Mouse (Mus musculus) frontal cortex, postnatal 36 days (tissue): ENCODE data around the gene Ephb2.

Experiments
- DNase-seq, 2 experiments: peaks; one replicate each; pipeline ENCODE4 v3.0.0; 2022; ENCODE audit warnings: low spot score in 2 of 2

Ephb2 gene

DNA sequence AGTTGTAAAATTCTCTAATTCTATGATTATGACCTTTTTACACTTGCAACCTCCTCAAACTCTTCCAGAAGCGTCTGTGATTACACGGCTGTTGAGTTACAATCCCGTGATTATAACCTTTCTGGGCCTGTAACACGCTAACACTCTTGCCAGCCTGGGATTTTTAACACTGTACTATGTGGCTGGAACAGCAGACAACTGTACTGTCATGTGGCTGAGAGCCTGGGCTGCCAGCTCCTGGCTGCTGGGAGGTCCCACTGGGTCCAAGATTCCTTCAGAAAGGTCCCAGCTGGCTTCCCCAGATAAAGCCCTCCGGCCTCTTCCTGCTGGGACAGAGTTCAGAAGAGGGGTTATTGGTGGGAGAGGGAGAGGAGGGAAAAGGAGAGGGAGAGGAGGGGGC is 104.0 kb downstream of the Ephb2 start:
- no peak for DNase-seq

DNA sequence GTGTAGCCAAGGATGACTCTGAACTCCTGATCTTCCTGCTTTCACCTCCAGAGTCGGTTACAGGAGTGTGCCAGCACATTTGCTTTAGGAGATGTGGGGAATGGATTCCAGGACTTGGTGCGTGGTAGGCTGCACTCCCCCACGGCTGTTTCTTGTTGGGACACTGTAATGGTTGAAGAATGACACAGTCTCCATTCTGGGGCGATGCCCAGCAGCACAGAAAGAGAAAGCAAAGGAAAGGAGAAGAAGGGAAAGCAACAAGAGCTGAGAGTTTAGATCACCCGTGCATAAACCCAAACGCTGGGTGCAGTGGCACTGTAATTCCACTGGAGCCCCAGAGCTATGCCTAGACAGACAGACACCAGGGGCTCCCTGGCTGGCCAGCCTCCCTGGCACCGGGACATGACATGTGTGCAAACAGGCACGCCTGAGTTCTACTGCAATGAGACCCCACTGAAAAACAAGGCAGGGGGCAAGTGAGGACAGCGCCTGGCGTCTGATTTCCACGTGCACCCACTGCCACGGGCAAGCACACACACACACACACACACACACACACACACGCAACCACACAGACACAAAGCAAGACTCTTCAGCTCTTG is 104.7 kb downstream of the Ephb2 start:
- no peak for DNase-seq

DNA sequence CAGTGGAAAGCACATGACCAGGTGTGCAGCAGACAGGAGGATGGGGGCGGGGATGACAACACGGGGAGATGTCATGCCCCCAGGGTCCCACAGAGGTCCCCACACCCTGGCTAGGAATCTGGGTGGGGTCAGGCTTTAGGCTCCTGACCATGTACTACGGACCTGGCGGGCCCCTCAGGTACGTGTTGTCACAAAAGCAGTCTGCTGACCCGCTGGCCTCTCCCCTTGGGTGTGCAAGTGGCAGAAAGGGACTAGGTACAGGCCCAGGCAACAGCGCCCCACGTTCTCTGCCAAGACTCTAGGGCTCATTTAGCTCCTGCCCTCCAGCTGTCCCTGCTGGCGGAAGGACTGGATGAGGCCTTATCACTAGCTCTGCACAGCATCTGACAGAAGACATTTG is 105.3 kb downstream of the Ephb2 start:
- DNase-seq = no peak

DNA sequence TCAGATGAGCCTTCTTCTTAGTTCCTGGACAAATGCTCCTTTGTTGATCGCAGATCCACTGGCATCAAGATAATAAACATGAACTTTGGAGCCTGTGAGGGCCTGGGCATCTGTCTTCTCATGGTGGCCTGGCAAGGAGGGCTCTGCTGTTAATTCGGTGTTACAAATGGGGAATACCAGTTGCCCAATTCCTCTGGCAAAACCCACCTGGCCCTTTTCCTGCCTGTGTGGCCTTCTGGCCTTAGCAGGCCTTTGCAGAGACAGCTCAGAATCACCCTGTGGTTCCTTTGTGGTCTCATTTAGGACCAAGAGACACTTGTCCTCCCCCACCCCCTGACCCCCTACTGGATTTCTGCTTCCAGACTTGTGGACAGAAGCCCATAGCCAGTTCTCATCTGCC is 106.2 kb downstream of the Ephb2 start:
- DNase-seq = no peak

DNA sequence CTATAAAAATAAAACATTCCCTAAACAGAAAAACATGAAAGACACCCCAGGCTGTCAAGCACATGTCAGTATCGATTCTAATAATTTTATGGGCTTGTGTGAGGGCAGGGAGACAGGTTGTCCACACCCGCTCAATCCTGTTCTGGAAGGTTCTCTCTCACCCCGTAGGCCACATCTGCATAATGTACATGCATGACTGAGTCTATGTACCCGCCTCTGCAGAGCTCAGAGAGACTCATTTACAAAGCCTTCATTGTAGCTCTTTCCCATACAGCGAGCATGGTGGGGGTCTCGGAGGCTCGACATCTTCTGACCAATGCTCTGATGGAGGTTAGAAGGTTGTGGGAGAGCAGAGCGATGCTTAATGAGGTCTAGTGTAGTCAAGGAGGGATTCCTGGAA is 108.8 kb downstream of the Ephb2 start:
- DNase-seq = no peak

DNA sequence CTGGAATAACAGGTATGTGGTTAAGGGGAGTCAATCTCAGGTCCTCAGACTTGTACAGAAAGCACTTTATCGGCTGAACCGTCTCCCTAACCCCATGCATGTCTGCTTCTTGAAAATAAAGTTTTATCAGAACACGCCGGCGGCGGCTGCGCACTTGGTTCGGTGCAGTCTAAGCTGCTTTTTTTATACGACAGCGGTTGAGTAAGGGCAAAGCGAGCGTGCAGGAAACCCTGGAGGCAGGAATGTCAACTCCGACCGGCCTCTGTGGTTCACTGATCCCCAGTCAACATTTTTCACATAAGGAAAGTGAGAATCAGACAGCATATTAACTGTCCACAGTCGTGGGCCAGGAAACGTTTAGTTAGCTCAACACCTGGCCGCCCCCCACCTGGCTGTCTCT is 111.1 kb downstream of the Ephb2 start:
- no peak for DNase-seq

DNA sequence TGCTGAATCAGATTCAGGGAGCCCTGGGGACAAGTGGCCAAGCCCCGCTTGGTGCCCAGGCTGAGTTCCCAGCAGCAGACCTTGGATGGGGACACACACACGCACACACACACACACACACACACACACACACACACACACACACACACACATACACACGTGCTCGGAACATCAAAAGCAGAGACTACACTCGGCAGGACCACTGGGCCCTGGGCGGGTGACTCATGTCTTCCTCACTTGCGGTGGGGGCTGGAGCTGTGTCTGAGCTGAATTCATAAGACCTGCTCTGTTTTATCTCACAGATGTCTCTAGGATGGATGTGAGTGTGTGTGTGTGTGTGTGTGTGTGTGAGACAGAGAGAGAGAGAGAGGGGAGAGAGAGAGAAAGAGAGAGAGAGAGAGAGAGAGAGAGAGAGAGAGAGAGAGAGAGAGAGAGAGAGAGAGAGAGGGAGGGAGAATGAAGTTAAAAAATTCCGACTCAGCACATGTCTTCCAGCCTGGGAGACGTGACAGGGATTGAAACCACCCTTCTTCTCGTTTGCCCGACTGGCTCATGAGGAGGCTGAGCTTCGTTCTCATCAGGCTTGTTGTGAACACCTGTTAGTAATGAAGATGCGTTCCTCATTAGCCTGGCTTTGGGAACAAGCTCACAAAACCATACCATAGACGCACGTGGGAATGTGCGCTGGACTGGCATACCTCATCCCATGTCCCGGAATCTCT is 113.3 kb downstream of the Ephb2 start:
- no peak for DNase-seq

DNA sequence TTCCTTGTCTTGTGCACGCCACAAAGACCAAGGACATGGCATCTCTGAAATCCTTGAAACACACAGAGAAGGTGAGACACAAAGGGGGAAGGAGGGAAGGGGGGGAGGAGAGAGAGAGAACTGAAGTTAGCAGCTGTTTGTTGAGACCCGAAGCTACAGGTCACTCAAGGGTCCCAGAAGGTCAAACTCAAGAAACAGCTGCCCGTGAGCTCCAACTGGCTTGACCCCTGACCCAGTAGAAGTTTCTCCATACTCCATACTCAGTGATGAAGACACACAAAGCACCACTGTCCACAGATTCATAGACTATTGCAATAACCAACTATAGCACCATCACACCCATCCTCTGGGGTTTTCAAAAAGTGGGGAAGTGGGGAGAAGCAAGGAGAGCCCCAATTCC is 113.9 kb downstream of the Ephb2 start:
- no peak for DNase-seq

DNA sequence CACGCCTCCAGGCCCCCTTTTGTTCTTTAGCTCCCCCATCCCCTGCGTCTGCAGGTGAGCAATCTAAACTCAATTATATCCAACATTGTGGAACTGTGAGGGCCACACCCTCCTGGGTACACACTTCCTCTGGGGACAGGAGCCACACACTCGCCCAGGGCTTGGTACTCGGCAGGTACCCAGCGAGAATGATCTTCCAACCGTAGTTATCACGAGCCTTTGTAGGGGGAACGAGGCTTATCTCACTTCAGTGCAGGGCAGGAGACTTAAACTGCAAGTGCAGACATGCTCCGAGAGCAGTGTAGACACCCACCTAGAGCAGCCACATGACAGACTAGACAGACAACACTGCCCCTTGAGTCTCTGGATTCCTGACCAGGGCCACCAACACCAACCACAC is 115.8 kb downstream of the Ephb2 start:
- no peak for DNase-seq

DNA sequence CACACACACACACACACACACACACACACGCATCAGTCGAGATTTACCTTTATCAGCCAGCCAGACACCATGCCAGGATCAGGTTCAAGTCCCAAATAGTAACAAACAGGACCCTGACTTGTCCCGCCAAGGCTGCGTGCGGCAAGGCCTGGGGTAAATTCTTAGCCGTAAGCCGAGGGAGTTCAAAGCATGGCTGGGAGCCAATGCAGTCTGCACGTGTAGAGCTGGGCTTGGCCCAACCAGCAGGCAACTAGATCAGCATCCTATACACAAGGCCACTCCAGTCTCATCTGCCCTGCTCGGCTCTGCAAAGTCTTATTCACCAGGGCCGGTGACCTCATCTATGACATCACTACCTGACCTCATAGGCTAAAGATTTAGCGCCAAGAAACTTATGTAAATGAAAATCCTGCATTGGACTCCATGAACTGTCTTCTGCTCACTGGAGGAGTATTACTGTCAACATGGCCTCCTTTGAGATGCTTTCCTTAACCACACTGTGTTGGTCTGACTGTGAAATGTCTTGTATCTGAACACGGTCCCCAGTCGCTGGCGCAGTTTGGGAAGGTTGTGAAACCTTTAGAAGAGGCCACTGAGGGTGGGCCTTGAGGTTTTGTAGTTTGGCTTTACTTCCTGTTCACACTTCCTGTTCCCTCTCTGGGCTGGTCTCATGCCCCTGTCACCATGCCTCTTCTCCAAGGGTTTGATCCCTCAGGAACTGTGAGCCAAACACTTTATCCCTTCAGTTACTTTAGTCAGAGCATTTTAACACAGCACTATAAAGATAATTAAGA is 117.4 kb downstream of the Ephb2 start:
- no peak for DNase-seq

DNA sequence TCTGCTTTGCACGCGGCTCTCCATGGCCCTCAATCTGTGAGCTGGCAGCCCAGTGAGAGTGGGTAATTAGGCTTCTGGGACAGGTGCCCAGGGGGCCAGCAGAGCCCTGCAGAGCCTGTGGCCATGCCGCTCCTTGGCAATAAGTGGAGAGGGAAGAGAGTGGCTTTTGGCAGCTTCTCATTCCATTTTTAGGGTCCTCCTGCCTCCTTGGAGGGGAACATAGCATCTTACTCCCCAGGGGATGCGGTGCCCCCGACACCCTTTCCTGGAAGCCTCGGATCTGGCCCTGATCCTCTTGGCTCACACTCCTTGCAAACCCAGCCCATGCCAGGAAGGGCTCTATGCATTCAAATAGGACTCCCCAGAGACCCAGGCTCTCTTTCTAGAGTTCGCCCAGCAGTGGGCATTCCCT is 119.2 kb downstream of the Ephb2 start:
- DNase-seq = peak in 1 of 2 experiments; percentile 41

DNA sequence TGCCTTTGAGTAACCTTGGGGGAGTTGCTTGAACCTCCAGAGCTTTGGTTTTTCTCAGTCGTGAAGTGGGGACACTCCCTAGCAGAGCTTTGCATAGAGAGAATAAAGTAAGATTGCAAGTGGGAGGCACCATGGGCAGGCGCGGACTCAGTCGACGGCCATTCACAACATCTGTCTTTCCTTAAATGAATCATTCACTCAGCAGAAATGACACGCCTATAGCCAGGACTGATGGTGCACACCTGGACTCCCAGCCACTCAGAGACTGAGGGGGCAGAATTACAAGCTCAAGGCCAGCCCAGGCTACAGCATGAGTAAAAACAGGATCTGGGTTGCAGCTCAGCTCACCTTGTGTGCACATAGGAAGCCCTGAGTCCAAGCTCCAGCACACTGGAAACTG is 121.3 kb downstream of the Ephb2 start:
- DNase-seq = no peak

DNA sequence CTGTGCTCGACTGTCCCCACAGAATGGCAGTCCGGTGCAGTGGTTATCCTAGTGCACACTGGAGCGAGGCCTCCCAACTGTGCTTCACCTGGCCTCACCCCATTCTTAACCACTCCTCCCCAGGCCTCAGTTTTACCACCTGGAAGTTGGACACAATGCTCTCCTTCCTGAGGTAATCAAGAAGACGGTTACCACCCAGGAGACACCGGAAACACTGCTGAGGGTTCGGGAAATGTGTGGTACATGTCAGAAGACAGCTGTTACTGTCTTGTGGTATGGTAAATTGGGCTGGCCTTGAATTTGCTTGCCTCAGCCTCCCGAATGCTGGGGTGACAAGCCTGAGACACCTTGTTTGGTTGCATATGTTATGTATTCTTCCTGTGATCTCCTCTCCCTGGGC is 121.9 kb downstream of the Ephb2 start:
- no peak for DNase-seq

DNA sequence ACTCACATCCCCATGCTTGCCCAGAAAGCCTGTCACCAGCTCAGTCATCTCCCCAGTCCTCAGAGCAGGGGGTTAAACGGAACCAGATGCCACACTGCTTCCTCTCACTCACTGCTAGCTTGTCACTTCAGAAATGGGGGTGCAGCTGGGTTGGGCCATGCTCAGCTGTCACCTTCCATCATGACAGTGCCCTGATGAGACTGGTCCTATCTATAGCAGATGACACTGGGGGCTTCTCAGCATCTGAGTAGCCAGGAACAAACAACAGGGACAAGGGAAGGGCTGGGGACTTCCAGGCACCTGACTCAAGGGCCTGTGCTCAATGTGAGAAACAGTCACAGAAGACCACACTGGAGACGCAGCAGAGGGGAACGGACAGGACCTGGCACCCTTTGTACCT is 122.4 kb downstream of the Ephb2 start:
- no peak for DNase-seq

DNA sequence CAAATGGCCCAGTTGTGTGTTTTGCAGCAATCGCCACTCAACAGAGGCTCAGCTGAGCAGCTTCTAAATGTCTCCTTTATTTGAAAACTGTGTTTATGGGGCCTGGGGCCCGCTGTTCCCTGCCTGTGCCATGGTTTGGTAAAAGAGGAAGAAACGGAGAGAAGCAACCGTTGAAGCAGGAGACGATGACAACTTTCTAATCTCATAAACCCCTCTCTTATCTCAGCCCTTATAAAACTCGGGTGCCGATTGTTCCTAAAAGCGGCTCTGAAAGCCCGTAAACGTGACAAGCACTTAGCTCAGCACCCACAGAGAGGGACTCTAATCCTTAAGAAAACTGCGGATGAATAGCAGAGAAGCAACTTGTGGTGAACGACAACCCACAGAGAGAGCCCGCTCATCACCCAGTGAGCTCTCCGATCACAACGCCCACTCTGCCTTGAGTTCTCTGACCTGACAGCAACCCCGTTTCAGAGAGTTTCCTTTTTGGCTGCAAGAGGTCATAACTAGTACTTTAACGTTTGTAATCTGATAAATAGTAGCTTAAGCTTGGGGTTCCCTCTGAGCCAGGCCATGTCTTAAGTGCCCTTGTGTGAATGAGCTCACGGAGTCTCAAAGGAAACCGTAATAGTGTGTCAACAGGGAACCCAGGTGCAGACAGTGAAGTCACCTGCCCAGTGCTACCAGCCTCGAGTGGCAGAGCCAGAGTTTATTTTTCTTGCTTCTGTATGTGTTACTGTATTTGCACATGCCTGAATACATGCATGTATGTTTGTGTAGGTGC is 123.6 kb downstream of the Ephb2 start:
- no peak for DNase-seq

DNA sequence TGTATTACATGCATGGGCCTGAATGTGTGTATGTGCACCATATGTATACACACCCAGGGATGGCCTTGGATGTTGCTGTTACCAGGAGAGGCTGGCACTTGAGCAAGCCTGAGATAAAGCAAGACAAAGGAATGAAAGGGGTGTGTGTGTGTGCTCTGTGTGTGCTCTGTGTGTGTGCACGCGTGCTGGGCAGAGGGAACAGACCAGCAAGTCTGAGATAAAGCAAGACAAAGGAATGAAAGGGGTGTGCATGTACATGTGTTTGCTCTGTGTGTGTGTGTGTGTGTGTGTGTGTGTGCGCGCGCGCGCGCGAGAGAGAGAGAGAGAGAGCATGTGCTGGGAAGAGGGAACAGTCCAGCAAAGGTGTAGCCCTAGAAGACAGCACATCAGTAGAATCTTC is 125.4 kb downstream of the Ephb2 start:
- DNase-seq = no peak

DNA sequence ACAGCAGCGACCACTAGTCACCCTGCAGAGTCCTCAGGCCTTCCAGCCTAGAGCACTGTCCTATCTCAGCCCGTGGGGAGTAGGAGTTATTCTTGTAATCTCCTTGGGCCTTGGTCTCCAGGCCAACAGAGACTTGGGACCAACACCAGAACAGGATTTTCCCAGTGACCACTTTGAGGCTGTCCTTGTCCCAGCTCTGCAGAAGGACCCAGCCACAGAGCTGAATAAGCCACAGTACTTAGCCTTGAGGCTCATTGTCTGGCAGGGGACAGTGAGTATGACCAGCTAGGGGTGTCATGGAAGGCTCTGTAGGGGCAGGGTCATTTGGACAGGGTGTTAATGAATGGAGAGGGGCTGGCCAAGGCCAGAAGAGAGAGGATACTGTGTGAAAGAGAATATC is 126.8 kb downstream of the Ephb2 start:
- DNase-seq = no peak

DNA sequence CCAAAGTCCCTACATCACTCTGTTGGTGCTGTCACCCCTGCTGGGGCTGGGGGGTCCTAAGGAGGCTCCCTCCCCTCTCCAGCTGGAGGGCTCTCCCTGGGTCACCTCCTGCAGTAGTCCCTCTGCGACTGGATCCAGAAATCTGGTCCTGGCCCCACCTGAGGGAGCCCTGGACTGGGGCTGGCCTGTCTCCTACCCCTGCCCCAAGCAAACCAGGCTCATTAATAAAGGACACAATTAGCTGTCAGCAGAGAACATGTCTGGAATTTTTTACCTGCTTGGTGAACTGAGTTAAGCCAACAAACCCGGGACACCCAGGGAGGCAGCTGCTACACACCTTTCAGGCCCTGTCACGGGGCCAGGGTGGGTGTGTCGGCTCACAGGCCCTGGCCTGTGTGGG is 129.1 kb downstream of the Ephb2 start:
- no peak for DNase-seq

DNA sequence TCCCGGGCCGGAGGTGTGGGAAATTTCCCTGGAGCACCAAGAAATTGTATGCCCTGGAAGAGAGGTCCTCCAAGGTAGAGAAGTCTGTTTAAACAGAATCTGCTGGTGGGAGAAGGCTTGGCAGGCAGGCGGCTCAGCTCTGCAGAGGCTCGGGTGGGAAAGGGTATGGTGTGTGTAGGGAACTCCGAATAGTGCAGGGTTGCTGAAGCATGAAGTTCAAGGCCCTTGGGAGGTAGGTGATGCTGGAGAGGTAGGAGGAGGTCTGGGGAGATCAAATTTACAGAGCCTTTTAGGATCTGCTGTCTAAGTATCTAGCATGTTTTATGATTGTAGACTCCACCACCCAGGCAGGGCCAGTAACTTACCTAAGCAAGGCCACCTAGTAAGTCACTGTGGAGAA is 130.7 kb downstream of the Ephb2 start:
- no peak for DNase-seq

DNA sequence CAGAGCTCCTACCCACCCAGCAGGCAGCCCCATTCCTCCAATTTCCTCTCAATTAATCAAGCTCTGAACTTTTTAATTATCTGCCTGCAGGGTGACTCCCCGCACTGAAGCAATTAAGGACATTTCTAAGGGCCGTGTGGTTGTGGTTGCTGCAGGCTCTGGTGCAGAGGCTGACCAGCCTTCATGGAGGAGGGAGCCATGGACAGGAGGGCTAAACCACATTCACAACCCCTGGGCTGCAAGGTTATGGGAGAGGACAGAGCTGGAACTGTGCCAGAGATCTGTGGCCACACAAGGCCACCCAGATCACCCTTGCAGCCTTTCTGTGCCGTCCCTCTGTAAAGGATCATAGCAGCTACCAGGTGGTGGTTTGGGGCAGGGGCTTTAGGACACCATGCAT is 131.2 kb downstream of the Ephb2 start:
- no peak for DNase-seq

DNA sequence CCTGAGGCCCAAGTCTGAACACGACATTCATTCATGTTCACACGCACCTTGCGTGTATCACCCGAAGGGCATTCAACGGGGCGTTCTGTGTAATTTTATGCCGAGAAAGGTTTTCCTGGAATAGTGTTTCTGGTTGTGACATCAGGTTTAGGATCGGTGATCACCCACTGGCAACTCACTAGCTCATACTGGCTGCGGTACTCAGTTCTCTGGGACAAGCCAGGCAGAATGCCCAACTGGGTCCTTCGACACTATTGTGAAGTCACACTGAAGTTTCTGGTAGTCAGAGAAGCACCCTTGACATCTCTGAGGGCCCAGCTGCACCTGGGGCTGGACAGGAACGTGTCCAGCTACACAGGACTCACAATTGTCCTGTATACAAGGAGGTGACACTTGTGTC is 132.4 kb downstream of the Ephb2 start:
- no peak for DNase-seq

DNA sequence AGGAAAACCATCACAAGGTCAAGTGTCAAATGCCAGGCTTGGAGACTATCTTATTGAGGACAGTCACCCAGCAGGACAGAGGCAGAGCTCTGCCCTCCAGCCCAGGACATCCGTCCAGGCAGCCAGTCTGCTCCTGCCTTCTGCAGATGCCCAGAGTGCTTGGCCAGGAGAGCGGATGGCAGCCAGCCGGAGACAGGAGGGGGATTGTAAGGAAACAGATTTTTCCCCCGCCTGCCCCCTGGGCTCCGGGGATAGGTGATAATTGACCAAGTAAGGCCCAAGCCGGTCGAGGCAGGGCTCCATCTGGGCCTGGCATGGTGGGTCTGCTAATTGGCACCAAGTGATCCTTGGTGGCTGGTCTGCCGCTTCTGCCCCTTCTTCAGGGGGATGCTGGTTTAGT is 133.3 kb downstream of the Ephb2 start:
- DNase-seq = no peak
